Mouse (Mus musculus) urinary bladder, adult 18-20 months (tissue): ENCODE measurements around the gene Miip.
"Not testable (repeated sequence)": the region's sequence is repeated elsewhere in the genome, so short reads cannot be mapped to it uniquely, and the experiment has no call there.

Experiments used
- DNase-seq, 2 experiments: peaks; one replicate each; pipeline ENCODE4 v3.0.0; 2022; ENCODE audit warnings: low spot score in 2 of 2, mixed read lengths in 2 of 2

Miip gene

DNA sequence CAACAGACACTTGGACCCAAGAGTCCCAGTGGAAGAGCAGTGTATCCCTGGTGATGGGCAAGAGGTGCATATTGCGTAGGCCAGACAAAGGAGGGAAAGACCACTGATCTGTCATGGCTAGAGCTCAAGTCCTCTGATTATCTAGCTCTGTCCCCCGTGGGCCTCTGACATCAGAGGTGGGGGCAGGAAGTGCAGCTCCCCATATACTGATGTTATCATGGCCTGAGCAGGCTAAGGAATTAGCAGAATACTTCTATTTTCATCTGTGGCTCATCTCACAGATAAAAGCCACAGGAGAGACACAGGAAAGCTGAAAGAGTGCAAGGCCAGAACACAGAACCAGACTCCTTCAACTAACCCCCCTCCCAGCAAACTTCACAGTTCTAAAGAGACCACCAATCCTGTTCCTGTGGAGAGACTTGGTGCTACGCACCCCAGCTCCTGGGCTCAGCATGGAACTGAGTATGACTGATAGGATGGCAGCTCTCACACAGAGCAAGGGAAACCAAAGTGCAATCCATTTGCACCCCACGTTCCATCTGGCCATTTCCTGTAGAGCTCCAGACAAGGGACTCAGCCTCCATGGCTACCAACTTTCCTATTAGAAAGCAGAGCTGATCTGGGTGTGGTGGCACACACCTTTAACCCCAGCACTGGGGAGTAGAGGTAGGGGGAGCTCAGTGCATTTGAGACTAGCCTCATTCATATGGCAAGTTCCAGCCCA, 7.4 kb upstream of the Miip start:
- no peak for DNase-seq

DNA sequence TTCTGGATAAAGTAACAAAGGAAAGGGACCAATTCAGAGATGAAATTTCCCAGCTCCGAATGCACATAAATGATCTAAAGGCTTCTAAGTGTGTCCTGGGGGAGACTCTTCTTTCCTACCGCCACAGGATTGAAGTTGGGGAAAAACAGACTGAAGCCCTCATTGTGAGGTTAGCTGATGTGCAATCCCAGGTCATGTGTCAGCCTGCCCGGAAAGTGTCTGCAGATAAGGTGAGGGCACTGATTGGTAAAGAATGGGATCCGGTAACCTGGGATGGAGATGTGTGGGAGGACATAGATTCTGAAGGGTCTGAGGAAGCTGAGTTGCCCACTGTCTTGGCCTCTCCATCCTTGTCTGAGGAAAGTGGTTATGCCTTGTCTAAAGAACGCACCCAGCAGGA, 622 bp upstream of the Miip start:
- no peak for DNase-seq

DNA sequence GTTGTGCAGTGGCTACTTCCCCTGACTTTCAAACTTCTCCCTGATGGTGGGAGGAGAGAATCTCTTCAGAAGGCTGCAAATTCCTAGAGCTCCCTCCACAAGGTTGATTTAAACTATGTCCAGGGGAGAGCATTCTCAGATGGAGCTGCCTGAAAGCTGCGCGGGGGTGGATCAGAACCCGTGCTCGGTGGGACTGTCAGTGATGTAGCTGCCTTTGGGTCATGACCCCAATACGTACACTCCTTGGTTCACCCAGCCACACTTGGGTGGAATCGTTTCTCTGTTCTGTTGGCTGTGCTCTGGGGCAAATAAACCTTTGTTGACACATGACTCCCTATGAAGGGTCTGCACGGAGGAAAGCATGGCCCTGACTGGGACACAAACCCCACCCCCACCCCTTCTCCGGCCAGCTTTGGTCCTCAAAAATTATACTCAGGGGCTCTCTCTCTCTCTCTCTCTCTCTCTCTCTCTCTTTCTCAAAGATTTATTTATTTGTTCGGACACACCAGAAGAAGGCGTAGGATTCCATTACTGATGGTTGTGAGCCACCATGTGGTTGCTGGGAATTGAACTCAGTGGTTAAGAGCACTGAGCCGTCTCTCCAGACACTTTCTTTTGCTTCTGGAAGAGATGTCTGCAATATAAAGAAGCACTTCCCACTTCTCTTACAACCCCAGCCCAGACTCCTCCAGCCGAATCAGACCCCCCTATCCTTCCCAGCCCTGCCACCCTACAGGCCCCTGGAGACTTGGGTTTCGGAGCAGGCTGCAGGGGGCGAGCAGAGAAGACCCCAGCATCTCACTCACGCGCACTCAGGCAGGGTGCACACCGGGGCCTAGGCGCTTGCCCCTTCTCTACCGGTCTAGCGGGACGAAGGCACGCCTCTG, 810 bp downstream of the Miip start:
- DNase-seq = no peak

DNA sequence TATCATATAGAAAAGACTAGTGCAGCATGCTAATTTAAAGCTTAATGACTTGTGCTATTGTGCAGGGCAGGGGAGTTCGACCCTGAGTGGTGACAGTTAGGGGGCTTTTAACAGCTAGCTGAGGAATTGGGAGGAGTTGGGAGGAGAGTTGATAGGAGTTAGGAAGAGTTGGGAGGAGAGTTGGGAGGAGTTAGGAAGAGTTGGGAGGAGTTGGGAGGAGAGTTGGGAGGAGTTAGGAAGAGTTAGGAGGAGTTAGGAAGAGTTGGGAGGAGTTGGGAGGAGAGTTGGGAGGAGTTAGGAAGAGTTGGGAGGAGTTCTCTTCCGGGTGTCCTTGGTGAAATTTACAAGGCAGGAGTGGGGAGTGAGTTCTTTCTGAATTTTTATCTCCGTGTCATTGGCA, 1.8 kb downstream of the Miip start:
- DNase-seq = not testable (repeated sequence)

DNA sequence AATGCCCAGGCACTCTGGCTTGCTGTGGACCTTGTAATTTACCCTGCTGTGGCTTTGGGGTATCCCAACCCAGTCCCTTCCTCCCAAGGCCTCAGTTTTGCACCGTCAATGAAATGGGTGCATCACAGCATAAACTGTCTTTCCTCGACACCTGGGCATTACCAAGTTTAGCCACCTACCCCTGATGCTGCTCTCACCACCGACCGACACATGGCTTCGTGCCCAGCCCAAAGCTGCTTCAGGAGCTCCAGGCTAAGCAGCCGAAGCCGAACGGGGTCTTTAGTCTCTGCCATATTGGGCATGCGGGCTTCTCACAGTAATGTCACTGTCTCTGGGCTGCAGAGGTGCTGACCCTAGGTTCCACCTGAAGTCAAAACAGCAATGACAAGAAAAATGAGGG, 2.6 kb downstream of the Miip start:
- DNase-seq = no peak

DNA sequence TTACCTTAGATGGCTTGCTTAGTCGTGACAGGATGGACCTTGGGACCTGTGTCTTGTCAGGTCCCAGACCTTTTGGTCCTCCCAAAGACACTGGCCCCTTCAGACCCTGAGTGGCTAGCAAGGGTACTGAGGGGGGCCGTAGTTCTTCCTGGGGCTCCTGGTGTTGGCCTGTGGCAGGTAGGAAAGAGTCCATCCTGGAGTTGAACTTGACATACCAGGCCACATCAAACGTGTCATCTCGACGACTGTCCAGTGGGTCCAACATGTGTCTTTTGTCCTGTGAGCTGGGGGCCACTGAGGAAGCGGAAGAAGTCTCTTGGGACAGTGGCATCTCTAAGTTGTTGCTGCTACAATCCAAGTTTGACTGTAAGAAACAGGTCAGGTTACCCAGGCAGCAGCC, 3.0 kb downstream of the Miip start:
- no peak for DNase-seq

DNA sequence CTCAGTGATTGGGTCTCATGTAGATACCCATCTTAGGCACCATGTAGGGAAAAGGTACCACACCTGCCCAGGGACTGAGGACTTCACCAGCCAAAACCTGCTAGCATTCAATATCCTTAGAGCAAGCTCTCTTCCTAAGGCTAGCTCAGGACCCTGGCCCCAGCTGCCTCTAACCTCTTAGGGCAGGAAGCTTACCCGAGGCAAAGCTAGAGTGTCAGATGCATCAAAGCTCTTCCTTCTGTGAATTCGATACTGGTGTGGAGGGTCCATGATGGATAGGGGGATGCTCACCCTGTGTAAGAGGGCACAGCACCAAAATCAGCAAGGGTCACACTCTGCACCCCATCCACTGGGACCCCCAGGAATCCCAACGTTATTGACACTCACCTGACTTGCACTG, 6.6 kb downstream of the Miip start:
- DNase-seq = no peak

DNA sequence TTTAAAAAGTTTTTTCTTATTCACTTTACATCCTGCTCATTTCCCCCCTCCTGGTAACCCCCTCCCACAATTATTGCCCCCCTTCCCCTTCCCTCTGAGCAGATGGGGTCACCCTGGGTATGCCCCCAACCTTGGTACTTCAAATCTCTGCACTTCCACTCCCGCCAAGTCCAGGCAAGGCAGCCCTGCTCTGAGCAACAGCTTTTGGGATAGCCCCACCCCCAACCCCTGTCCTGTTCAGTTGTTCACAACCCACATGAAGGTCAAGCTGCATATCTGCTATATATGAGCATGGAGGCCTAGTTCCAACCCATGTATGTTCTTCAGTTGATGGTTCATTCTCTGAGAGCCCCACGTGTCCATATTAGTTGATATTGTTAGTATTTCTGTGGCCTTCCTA, 17.8 kb downstream of the Miip start:
- no peak for DNase-seq

DNA sequence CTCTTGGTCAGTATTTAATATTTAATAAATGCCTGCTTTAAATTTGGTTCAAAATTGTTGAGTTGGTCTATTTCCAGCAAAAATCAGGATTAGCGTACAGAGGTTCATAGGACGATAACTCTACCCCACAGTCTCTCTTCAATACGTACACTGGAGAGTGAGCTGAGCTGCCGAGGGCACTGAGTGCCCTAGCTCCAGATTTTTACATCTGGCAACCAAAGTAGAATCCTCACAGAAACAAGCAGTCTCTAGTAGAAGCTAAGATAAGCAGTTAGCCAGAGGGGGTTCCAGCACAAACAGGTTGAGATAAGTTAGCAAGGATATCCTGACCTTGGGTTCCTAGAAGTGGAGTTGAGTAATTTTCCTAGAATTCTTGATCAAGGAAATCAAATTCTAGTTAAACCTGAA, 20.0 kb downstream of the Miip start:
- DNase-seq = peak in 1 of 2 experiments; percentile 10

DNA sequence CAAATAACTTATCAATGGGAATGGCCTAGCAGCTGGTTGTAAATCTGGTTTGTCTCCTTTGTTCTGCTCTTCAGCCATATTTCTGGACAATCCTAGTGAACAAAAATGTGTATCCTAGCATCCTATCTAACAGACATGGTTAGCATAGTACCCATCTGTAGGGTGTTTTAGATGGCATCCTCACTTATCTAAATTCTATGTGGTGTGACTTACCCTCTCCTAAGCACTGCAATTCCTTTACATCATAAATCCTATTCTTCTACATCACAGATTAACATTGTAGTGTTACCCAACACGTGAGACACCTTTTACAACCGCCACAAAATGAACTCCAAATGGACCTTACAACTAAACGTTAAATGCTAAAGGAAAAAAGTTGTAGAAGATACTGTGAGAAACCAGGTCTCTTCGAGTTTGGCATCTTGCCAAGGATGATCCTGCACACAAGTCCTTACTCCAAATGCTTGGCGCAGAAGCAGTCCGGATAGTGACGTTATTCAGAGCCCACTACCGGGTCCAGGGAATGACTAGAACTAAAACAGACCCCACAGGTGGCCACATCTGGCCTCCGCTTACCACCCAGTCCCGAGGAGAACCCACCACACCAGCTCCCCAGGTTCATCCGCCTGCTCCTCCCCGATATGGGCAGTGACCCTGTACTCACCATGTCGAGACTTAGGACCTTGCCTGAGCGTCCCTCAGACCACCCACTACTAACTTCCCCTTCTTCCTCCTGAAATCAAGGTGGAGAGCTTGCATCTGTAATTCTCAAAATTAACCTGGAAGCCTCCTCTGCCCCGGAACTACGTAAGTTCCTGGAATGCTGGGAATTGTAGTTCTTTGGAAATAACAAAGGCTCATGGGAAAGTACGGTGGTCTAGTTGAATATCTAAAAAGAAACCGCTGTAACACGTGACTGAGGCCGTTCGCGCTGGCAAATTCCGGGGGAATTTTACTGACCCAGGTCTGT, 20.7 kb downstream of the Miip start, which contains the start of gene Zfp933:
TSS of gene Zfp933 (minus strand) at position 753 of the 970 bp plus-strand sequence.
- DNase-seq = peak; percentile 35 to 56

DNA sequence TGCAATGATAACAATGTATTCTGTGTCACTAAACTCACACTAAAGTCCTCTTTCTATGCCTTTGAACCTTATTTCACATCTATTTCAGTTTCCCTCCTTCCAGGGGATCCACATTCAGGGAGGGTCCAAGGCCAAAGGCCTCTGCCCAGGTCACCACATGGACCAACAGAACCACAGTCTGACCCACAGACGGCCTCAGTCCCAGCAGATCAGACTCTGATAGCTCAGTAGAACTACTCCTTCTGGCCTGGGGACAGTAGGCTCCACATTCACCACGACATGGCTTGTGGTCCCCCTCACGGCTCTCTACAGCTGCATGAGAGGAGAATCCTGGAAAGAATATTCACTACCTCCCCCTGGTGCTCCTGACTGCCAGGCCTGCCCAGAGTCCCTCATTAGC, 25.7 kb downstream of the Miip start:
- no peak for DNase-seq

DNA sequence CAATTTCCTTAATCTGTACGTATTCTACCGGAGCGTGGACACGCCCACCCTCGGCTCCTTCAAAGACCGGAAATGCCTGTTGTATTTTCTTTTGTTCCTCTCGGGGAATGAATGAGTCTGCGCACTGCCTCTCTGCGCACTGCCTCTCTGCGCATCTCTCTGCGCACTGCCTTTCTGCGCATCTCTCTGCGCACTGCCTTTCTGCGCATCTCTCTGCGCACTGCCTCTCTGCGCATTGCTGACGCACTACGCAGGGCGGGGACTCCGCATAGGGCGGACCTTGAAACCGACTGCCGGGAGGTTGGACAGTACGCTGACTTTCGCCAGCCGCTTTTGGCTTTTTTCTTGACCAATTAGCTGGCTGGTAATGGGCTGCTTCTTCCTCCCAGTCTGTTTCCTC, 29.3 kb downstream of the Miip start:
- peak in 1 of 2 experiments; percentile 19 for DNase-seq

DNA sequence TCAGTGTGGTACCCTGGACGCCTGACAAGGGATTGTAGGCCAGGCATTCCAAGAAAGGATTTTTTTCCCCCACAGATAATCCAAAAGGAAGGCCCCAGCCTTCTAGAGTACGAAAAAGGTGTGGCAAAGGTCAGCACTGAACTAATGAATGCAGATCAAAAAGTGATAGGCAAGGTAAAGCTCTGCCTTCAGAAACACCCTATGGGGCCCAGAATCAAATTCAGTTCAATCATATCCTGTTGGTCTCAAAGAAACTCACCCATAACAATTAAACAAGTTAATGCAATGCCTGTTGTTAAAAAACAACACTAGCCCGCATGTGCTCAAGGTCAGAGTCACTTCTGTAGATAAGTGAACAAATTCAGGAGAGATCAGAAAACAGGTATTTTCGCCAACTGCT, 44.2 kb downstream of the Miip start:
- DNase-seq = no peak

DNA sequence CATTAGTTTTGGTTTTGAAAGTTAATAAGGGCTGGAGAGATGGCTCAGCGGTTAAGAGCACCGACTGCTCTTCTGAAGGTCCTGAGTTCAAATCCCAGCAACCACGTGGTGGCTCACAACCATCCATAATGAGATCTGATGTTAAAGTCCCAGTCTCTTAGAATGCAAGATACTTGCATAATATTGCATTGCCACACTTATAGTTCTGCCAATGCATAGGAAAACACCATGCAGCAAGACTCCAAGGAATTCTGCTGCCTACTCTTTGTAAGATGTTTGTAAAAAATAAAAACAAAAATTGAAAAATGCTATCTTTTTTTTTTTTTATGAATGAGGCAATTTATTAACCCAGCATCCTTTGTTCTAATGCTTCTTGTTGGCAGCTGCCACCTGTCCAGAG, 47.2 kb downstream of the Miip start:
- DNase-seq = not testable (repeated sequence)

DNA sequence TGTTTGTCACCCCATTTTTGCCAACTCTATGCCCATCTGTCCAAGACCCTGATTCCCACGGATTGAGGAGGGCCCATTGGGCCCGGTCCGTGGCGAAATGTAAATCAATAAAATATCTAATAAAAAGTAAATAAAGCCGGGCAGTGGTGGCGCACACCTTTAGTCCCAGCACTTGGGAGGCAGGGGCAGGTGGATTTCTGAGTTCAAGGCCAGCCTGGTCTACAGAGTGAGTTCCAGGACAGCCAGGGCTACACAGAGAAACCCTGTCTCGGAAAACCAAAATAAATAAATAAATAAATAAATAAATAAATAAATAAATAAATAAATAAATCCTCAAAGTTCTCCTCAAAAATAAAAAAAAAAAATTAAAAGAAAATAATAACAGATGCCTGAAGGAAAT, 49.0 kb downstream of the Miip start:
- not testable (repeated sequence) for DNase-seq

DNA sequence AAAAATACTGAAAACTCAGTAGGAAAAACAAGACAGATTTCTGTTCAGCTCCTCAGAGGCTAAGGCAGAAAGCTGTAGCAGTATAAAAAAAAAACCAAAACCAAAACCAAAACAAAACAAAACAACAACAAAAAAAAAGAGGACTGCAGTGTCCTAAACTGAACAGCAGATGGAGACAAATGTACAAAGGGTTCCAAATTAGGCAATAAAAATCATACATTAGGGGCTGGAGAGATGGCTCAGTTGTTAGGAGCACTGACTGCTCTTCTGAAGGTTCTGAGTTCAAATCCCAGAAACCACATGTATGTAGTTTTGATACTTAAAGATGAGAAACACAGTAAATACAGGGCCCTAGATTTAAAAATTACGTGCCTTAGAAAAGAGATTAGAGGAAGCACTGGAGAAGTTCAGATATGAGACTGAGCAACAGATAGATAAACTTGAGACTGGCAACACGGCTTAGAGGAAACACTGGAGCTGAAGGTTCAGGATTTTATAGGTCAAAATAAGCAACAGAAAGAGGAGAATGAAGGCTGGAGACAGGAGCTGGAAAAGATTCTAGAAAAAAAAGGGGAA, 53.9 kb downstream of the Miip start:
- no peak for DNase-seq

DNA sequence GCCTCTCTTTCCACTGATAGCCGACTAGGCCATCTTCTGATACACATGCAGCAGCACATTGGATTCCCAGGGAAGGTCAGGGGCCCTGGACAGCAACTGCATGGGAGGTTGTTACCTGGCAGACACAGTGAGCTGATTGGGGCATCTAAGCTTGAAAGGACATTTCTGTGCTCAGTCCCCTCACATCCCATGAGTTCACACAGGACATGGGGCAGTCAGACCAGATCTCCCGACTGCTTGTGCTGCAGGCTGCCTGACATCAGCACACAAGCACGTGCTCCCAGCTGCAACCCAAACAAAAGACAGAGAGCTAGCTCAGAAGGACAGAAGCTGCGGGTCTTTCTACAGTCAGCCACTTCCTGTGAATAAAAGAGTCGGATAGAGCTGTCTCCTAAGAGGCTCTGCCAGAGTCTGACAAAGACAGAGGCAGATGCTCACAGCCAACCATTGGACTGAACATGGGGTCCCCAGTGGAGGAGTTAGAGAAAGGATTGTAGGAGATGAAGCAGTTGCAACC, 55.3 kb downstream of the Miip start:
- DNase-seq = no peak
